Mouse (Mus musculus) layer of hippocampus, adult 9-11 months (tissue): Measurements from ENCODE around the gene Cdkn2b.

Source experiments
- DNase-seq: peaks from one replicate; pipeline ENCODE4 v3.0.0; 2022

Gene Cdkn2b

DNA sequence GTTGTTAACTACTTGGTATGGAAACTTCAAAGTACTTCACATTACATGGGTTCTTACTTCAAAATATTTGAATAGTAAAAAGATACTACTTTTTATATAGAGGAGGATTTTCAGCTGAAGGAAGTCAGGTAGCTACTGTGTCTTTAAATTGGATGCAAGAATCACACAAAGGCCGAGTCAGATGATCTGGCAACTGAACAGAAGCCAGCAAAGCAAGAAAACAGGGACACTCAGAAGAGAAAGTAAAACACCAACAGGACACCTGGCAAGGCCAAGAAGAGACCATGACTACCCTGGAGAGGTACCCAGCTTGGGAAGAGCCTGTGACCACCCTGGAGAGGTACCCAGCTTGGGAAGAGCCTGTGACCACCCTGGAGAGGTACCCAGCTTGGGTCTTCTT lies 24.3 kb downstream of the Cdkn2b start:
- DNase-seq, result no peak

GRCm38 (mm10) chr4:89285688-89286087 lies 25.2 kb downstream of the Cdkn2b start:
- no peak for DNase-seq

- no peak for DNase-seq
Observed at GRCm38 (mm10) chr4:89282661-89283060, 28.2 kb downstream of the Cdkn2b start.

DNA sequence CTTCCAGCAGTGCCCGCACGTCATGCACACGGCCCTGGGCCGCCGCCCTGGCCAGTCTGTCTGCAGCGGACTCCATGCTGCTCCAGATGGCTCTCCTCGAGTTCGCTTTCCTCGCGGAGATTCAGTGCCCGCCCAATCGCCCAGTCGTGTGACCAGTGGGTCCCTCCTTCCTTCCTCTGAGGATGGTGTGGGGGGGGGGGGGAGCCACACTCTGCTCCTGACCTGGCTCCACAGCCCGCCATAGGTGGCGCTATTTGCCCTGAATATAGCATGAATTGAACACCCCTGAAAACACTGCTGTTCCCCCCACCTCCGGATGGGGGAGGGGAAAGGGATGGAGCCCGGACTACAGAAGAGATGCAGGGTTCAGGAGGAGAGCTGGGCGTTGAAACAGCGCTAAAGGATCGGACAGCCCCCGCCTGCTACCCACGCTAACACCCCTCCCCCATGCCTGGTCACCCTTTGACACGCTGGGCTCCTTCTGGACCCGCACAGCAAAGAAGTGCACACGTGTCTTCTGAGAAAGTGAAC lies 28.7 kb downstream of the Cdkn2b start:
- no peak for DNase-seq

GRCm38 (mm10) chr4:89281236-89281635 lies 29.6 kb downstream of the Cdkn2b start:
- DNase-seq, result no peak

GRCm38 (mm10) chr4:89279641-89280040 lies 31.2 kb downstream of the Cdkn2b start:
- no peak for DNase-seq

DNA sequence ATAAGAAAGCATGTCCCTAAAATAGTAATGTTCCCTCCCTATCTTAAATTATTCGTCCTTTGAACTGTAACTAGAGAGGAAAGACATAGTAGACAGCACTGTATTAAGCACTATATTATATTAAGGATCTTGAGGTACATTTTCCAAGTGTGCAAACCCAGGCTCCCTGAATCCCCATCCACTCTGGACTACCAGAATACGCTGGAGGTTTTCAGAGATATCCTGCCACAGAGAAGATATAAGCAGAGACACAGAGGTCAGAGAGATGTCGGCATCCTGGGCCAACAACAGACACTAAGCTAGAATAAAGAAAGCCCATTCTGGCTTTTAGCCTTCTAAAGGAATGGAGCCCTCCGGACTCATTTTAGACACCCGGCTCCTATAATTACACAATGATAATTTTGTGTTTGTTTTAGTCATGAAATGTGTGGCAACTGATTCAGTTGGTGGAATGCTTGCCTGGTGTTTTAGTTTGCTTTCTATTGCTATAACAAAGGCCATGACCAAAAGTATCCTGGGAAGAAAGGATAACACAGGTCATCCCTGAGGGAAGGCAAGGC lies 33.4 kb downstream of the Cdkn2b start:
- no peak for DNase-seq

- DNase-seq, result no peak
Observed at GRCm38 (mm10) chr4:89276669-89277219, 34.1 kb downstream of the Cdkn2b start.

GRCm38 (mm10) chr4:89275811-89276584 lies 34.8 kb downstream of the Cdkn2b start:
- DNase-seq, result no peak

GRCm38 (mm10) chr4:89274829-89275548 lies 35.9 kb downstream of the Cdkn2b start:
- DNase-seq, result no peak

DNA sequence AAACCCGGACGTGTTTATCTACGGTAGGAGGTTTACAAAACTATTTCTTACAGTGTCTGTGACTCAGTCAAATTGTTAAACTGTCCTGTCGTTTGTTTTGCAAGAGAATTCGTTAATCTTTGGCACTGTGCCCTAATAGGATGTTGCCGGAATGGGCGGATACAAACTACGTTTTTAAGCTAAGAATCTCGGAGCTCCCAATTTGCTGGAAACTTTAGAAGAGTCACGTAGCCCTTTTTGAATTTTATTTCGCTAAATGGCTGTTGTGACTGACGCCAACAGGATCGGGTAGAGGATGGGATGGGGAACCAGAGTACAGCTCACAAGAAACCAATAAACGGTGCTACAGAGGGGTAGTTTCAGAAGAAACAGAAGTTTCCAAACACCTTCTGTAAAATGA lies 36.8 kb downstream of the Cdkn2b start:
- no peak for DNase-seq

DNA sequence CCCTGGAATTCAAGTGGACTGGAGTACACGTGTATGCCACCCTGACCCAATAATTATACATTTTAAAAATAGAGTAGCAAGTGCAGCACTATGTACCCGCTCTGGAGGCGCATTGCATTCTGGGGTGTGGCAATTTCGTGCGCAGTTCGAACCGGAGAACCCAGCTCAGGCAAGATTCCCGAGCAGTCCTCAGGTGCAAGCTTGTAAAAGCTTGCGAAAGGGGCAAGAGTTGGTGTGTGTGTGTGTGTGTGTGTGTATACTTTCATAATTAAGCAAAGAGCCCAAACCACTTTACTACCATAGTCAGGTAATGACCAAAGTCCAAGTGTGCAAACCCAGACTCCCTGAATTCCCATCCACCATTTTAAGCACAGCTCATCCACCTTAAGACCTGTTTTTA lies 37.3 kb downstream of the Cdkn2b start:
- no peak for DNase-seq

DNA sequence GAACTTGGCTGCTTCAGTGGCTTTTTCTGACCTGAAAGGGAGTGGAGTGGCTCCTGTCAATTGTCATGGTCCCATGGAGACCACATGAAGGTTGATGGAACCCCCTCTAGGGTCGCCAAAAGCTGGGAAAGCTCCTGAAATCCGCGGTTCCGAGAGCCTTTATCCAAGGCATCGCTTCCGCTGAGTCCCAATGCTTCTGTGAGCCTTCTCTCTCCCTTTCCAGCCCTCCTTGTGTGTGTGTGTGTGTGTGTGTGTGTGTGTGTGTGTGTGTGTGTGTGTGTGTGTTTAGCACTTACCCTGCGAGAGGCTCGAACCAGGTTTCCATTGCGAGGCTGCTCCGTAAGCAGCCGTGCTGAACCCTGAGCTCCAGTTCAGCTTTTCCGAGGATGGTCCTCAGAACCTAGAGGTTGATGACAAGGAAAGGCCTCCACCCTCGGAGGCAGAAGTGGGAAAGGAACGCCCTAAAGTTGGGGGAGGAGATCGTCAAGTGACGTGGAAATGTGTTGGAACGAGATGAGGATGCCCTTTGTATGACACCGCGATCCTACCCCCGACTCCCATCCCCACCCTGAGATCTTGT lies 37.8 kb downstream of the Cdkn2b start:
- no peak for DNase-seq

DNA sequence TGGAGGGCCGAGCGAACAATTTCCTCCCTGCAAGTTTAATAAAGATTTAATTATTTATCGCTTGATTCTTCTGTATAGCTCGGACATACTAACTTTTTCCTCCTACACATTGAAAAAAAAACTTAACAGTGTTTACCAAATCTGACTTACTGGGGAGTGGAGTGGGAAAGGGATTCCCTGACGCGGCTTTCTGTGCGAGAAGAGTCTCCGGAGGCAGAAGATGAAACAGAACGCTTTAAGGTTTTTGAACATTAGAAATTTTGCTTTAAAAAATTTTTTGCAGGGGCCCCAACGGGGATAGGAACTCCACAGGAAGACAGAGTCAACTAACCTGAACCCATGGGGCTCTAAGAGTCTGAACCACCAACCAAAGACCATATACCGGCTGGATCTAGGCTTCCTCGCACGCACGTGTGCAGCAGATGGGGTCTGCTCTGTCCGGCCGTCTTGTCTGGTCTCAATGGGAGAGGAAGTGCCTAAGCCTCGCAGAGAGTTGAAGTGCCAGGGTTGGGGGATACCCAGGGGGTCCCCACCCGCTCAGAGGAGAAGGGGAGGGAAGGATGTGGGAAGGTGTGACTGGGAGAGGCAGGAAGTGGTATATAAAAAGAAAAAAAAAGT lies 38.6 kb downstream of the Cdkn2b start:
- DNase-seq, result no peak

- no peak for DNase-seq
Observed at GRCm38 (mm10) chr4:89257768-89258167, 53.1 kb downstream of the Cdkn2b start.
